Mouse (Mus musculus) MEL (cell line): ENCODE measurements around the gene Gas2. TPM values are rescaled to one million over a fixed set of nuclear protein-coding genes. Genes with fewer than 3 reads are reported as not detected.

ENCODE experiments used
- DNase-seq: peaks from one replicate; pipeline ENCODE4 v3.0.0; 2011; ENCODE audit warnings: low read depth, low spot score
- H3K27ac ChIP-seq: 2 replicates; pipeline ENCODE4 v1.5.1; 2012; ENCODE audit warnings: low read depth, mild to moderate bottlenecking, control low read depth, low read length, moderate library complexity; ENCODE audit not compliant: control insufficient read depth
- H3K27me3 ChIP-seq, 2 experiments: fragments of 150-350 bp in 1 of 2; sonication (generic) in 1 of 2; 2 replicates each; pipeline ENCODE4 v1.6.1; 2012; ENCODE audit warnings: low read length in 2 of 2, mild to moderate bottlenecking in 2 of 2, improper control_type of control experiment in 1 of 2, moderate library complexity in 1 of 2; ENCODE audit not compliant: insufficient read depth in 2 of 2, control insufficient read depth in 1 of 2
- H3K36me3 ChIP-seq, 2 experiments: 2 replicates each; pipeline ENCODE4 v1.6.1; 2012 to 2014; ENCODE audit warnings: low read length in 2 of 2, improper control_type of control experiment in 1 of 2, inconsistent platforms in 1 of 2, mild to moderate bottlenecking in 1 of 2; ENCODE audit not compliant: insufficient read depth in 2 of 2, control insufficient read depth in 1 of 2
- H3K4me1 ChIP-seq, 2 experiments: fragments of 150-350 bp in 1 of 2; sonication (generic) in 1 of 2; 2 replicates each; pipeline ENCODE4 v1.6.1; 2012; ENCODE audit warnings: low read length in 2 of 2, improper control_type of control experiment in 1 of 2, mild to moderate bottlenecking in 1 of 2; ENCODE audit not compliant: insufficient read depth in 2 of 2, control insufficient read depth in 1 of 2
- H3K4me3 ChIP-seq, 2 experiments: fragments of 150-350 bp in 1 of 2; sonication (generic) in 1 of 2; 2 replicates each; pipeline ENCODE4 v1.5.1; 2012; ENCODE audit warnings: low read depth in 2 of 2, low read length in 2 of 2, mild to moderate bottlenecking in 2 of 2, moderate library complexity in 2 of 2, control low read depth in 1 of 2, improper control_type of control experiment in 1 of 2; ENCODE audit not compliant: control insufficient read depth in 1 of 2, insufficient read depth in 1 of 2
- H3K79me2 ChIP-seq: 2 replicates; pipeline ENCODE4 v1.6.1; 2012; ENCODE audit warnings: mild to moderate bottlenecking, low read length, moderate library complexity; ENCODE audit not compliant: control insufficient read depth, poor library complexity, insufficient read depth
- H3K9ac ChIP-seq: 2 replicates; pipeline ENCODE4 v1.6.1; 2012; ENCODE audit warnings: low read depth, mild to moderate bottlenecking, control low read depth, low read length, moderate library complexity; ENCODE audit not compliant: control insufficient read depth, poor library complexity, severe bottlenecking
- H3K9me3 ChIP-seq: fragments of 150-350 bp; sonication (generic); replicated peaks from 2 replicates; pipeline ENCODE4 v1.6.1; 2012; ENCODE audit warnings: mild to moderate bottlenecking, low read length, improper control_type of control experiment, moderate library complexity; ENCODE audit not compliant: insufficient read depth
- CHD1 ChIP-seq: IDR thresholded peaks from 2 replicates; pipeline ENCODE4 v1.6.1; 2012; ENCODE audit warnings: low read depth, mild to moderate bottlenecking, inconsistent platforms, low read length, improper control_type of control experiment
- CTCF ChIP-seq, 3 experiments: IDR thresholded peaks in 2 of 3; conservative IDR thresholded peaks in 1 of 3; 2 replicates each; pipeline ENCODE4 v1.5.1; 2011 to 2012; ENCODE audit warnings: low read length in 3 of 3, low read depth in 2 of 3, mild to moderate bottlenecking in 2 of 3, improper control_type of control experiment in 1 of 3, inconsistent platforms in 1 of 3, mixed read lengths in 1 of 3, moderate library complexity in 1 of 3; ENCODE audit not compliant: control insufficient read depth in 1 of 3, insufficient read depth in 1 of 3, poor library complexity in 1 of 3, severe bottlenecking in 1 of 3
- E2F4 ChIP-seq: IDR thresholded peaks from 2 replicates; pipeline ENCODE4 v1.6.1; 2011; ENCODE audit warnings: low read depth, low read length, improper control_type of control experiment, borderline replicate concordance
- EP300 ChIP-seq, 2 experiments: IDR thresholded peaks; 2 replicates each; pipeline ENCODE4 v1.6.1; 2011; ENCODE audit warnings: improper control_type of control experiment in 2 of 2, low read length in 2 of 2, low read depth in 1 of 2, mild to moderate bottlenecking in 1 of 2
- GATA1 ChIP-seq: IDR thresholded peaks from 2 replicates; pipeline ENCODE4 v1.6.1; 2011; ENCODE audit warnings: low read depth, low read length, improper control_type of control experiment
- MAX ChIP-seq: IDR thresholded peaks from 2 replicates; pipeline ENCODE4 v1.6.1; 2011; ENCODE audit warnings: low read length, improper control_type of control experiment
- MAZ ChIP-seq: IDR thresholded peaks from 2 replicates; pipeline ENCODE4 v1.6.1; 2012; ENCODE audit warnings: low read depth, mild to moderate bottlenecking, inconsistent platforms, low read length, improper control_type of control experiment
- MYC ChIP-seq: IDR thresholded peaks from 2 replicates; pipeline ENCODE4 v1.6.1; 2011; ENCODE audit warnings: low read depth, mild to moderate bottlenecking, low read length, improper control_type of control experiment, moderate library complexity
- NELFE ChIP-seq: IDR thresholded peaks from 2 replicates; pipeline ENCODE4 v1.6.1; 2011; ENCODE audit warnings: low read depth, low read length, improper control_type of control experiment
- NRF1 ChIP-seq: IDR thresholded peaks from 2 replicates; pipeline ENCODE4 v1.6.1; 2014; ENCODE audit warnings: low read depth, mild to moderate bottlenecking, inconsistent platforms, low read length, improper control_type of control experiment, moderate library complexity; ENCODE audit not compliant: poor library complexity, insufficient read depth, severe bottlenecking
- RAD21 ChIP-seq: IDR thresholded peaks from 2 replicates; pipeline ENCODE4 v1.6.1; 2011; ENCODE audit warnings: mild to moderate bottlenecking, low read depth, low read length, improper control_type of control experiment
- RCOR1 ChIP-seq: IDR thresholded peaks from 2 replicates; pipeline ENCODE4 v1.6.1; 2012; ENCODE audit warnings: low read depth, mild to moderate bottlenecking, inconsistent platforms, low read length, improper control_type of control experiment
- SIN3A ChIP-seq: IDR thresholded peaks from 2 replicates; pipeline ENCODE4 v1.6.1; 2012; ENCODE audit warnings: low read length, improper control_type of control experiment, inconsistent platforms
- TBP ChIP-seq: IDR thresholded peaks from 2 replicates; pipeline ENCODE4 v1.8.0; 2011; ENCODE audit warnings: low read depth, low read length, improper control_type of control experiment
- TCF12 ChIP-seq: IDR thresholded peaks from 2 replicates; pipeline ENCODE4 v1.6.1; 2014; ENCODE audit warnings: low read depth, mild to moderate bottlenecking, inconsistent platforms, low read length, improper control_type of control experiment, moderate library complexity
- UBTF ChIP-seq: IDR thresholded peaks from 2 replicates; pipeline ENCODE4 v1.6.1; 2012; ENCODE audit warnings: low read depth, mild to moderate bottlenecking, inconsistent platforms, low read length, improper control_type of control experiment, moderate library complexity, borderline replicate concordance; ENCODE audit not compliant: insufficient read depth
- USF1 ChIP-seq: IDR thresholded peaks from 2 replicates; pipeline ENCODE4 v1.6.1; 2014; ENCODE audit warnings: low read depth, mild to moderate bottlenecking, inconsistent platforms, low read length, improper control_type of control experiment, moderate library complexity
- ZMIZ1 ChIP-seq: IDR thresholded peaks from 2 replicates; pipeline ENCODE4 v1.6.1; 2012; ENCODE audit warnings: low read depth, mild to moderate bottlenecking, inconsistent platforms, low read length, improper control_type of control experiment, moderate library complexity
- polyA plus RNA-seq, 2 experiments: library from polyadenylated mRNA; stranded (reverse) in 1 of 2; unstranded in 1 of 2; fragments of >175 nt in 1 of 2; fragments of >200 nt in 1 of 2; gene quantifications; 2 replicates each; pipeline versions ENCODE4 v1.2.1 to v1.2.4; 2012; ENCODE audit warnings: low replicate concordance in 2 of 2, low read depth in 1 of 2; ENCODE audit not compliant: insufficient read length in 2 of 2, insufficient read depth in 1 of 2, missing spikeins in 1 of 2
- total RNA-seq: library from RNA; depleted of rRNA; stranded (reverse); fragments of 300-350 nt; gene quantifications from 2 replicates; pipeline ENCODE4 v1.2.3, GENCODE M21; 2012

The Gas2 gene
- total and polyA plus RNA-seq, 3 experiments, result 10.8 to 21.2 TPM; not detected in 1

DNA sequence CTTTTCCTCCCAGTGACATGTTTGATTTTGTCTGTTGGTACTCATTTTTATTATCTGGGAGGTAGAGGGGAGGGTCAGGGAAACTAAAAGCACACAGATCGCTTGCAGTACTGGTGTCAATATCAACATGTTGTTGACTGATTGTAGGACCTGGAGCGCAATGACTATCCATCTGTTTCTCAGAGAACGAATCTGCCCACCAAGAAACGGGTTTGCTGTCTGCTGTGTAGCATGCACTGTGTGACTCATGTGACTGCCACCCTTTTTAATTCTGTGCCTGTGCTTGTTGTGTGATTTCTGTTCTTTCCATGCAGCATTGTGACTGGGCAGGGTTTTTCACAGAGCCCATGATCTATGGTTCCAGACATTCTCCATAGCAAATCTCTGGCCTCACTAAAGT, 69.4 kb downstream of the Gas2 start:
- H3K9me3 ChIP-seq, result no peaks in the 10 kb centered on the region
- no peak for TF ChIP-seq E2F4
- TF ChIP-seq ZMIZ1, result no peak
- no peak for TF ChIP-seq UBTF
- TF ChIP-seq MAZ, result no peak
- TF ChIP-seq MYC, result no peak
- no peak for TF ChIP-seq NELFE
- no peak for TF ChIP-seq CTCF (IDR thresholded peaks at IDR 0.05 in 2 of 3, conservative IDR thresholded peaks at IDR 0.05 in 1 of 3; ENCODE audit: control insufficient read depth in 1 of 3, insufficient read depth in 1 of 3, low read depth in 2 of 3, low read length in 3 of 3, poor library complexity in 1 of 3, severe bottlenecking in 1 of 3)
- no peaks in the 10 kb centered on the region for H3K36me3 ChIP-seq
- no peak overlapping the region for H3K4me3 ChIP-seq
- no peak overlapping the region for H3K9ac ChIP-seq
- DNase-seq, result no peak
- H3K4me1 ChIP-seq, result no peaks in the 10 kb centered on the region
- H3K27me3 ChIP-seq, result no peaks in the 10 kb centered on the region
- no peak overlapping the region for H3K27ac ChIP-seq
- no peaks in the 10 kb centered on the region for H3K79me2 ChIP-seq

DNA sequence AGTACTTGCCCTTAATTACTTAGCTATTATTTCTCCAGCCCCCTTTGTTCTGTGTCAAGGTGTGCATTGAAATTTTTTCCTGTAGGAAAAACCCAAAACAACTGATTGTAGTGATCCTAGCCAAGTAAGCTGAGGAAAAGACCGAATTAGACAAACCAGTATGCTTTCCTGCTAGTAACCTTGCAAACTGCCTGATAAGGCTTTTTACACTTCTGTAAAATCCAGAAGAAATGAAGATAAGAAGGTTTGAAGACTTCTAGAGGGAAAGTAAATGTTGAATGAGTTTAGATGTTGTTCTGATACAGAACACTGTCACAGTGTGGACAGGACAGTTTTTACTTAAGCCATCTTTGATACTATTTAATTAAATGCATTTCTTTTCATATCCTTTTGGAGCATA, 75.5 kb downstream of the Gas2 start:
- Histone ChIP-seq H3K9me3 (no peaks in the 10 kb centered on the region), H3K27me3 (no peaks in the 10 kb centered on the region), H3K79me2 (no peaks in the 10 kb centered on the region), H3K36me3 (peaks cover 0 to 10% of the 10 kb centered on the region in 2 experiments; a peak in 3 of 4 replicates)
- TF ChIP-seq NELFE (no peak), EP300 (IDR thresholded peaks at IDR 0.05; ENCODE audit: low read depth in 1 of 2, low read length in 2 of 2) (peak in 1 of 2 experiments; percentile 58; a peak in 1 of 4 replicates), E2F4 (no peak), GATA1 (peak; percentile 78), RCOR1 (peak; percentile 52), CHD1 (no peak), NRF1 (no peak), TBP (no peak), RAD21 (no peak), MAX (no peak), USF1 (no peak), TCF12 (no peak), SIN3A (no peak)
- TF ChIP-seq, all 39 proteins: peak for 3
- H3K4me1 ChIP-seq, result peaks cover 0 to 6% of the 10 kb centered on the region in 2 experiments; a peak in 2 of 4 replicates
- H3K9ac ChIP-seq, result no peak overlapping the region
- no peak overlapping the region for H3K27ac ChIP-seq
- peak; percentile 40 for DNase-seq
- no peak overlapping the region for H3K4me3 ChIP-seq
